Mouse (Mus musculus) brain, embryonic 14.5 days (tissue): ENCODE data around the gene Pilra.

ENCODE experiments used
- CTCF ChIP-seq: fragments of 200-500 bp; IDR thresholded peaks from 2 replicates; pipeline ENCODE4 v1.5.1; 2012; ENCODE audit warnings: inconsistent platforms, mild to moderate bottlenecking, moderate library complexity, borderline replicate concordance; ENCODE audit not compliant: insufficient read depth, insufficient read length; ENCODE audit errors: extremely low read depth
- POLR2A ChIP-seq: fragments of 200-500 bp; IDR thresholded peaks from 2 replicates; pipeline ENCODE4 v1.6.1; 2012; ENCODE audit warnings: mild to moderate bottlenecking, inconsistent platforms, borderline replicate concordance; ENCODE audit not compliant: poor library complexity, insufficient read depth, insufficient read length, severe bottlenecking; ENCODE audit errors: extremely low read depth

GRCm38 (mm10) chr5:137786109-137786942, 49.8 kb downstream of the Pilra start:
- TF ChIP-seq POLR2A: peak; percentile 65; the same call in 1 of the 2 replicates
- TF ChIP-seq CTCF: no peak
